Mouse (Mus musculus): ENCODE measurements around the gene Sap25.

GRCm38 (mm10) chr5:137630602-137631001, 10.5 kb upstream of the Sap25 start:
- TF ChIP-seq POLR2A (IDR thresholded peaks at IDR 0.05; ENCODE audit: control insufficient read depth, low read depth, low read length) (no peak), CTCF (IDR thresholded peaks at IDR 0.05; ENCODE audit: control insufficient read depth, insufficient read depth, insufficient replicate concordance, low read depth, low read length) (no peak)

Measured in testis, adult 2 months (tissue).